Mouse (Mus musculus): Measurements from ENCODE around the gene Arhgap8.
A peak's percentile ranks its signal among the peaks of the same experiment; 100 is the strongest.

Gene Arhgap8

GRCm38 (mm10) chr15:84719791-84720190 lies at the start of gene Arhgap8:
Gene Arhgap8 (plus strand): TSS chr15:84720052.
- DNase-seq = no peak

DNA sequence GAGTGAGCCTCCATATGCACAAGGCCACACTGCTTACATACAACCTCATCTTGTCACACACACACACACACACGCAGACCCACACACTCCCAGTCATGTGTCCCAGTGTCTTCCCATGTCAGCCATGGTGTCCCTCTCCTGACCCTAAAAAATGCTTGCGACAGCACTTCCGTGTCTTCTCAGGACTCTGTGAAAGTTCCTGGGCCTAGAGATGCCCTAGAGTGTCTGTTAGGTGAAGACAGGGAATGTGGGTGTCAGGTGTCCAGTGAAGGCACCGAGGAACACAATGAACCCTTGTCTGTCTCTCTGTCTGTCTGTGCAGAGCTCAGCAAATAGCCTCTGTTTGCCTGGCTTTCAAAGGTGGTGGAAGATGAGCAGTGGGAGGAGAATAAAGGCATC lies 49.2 kb upstream of the Arhgap8 start:
- no peak for DNase-seq

DNA sequence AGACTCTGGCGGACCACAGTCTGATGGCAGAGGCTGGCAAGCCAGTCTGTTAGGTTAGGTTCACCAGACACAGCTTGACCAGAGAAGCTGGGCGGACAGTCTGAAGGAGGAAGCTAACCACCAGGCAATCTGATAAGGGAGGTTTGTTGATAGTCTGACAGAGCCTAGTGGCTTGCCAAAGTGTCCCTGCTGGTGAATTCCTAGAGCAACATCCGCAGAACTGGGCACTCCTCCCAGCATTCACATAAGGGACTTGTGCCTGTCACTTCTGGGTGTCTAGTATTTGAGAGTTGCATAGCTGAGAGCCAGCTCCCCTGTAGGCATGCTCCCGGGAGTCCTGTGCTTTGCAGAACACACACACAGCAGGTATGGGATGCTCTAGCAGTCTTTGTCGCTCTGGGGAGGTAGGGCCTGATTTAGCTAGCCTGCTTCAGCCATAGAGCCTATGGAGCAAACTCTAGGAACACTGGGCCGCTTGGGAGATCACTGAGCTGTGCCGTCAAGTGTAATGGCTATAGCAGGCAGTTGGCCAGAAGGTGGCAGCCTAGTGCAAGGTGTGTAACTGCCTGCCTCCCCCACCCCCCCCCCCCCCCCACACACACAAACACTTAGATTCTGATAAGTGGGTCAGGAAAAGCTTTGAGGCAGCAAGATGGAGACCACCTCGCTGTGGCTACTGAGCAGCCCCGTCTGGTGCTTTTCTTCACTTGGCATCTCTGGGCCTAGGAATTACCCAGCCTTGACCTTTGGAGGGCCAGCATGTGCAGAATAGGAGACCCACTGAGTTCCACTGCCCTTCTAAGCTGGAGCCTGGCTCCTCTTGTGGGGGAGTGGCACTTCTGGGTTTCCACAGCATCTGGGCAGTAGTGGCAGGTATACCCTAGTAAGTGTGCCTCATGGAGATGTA lies 48.2 kb upstream of the Arhgap8 start:
- DNase-seq = peak; percentile 59

DNA sequence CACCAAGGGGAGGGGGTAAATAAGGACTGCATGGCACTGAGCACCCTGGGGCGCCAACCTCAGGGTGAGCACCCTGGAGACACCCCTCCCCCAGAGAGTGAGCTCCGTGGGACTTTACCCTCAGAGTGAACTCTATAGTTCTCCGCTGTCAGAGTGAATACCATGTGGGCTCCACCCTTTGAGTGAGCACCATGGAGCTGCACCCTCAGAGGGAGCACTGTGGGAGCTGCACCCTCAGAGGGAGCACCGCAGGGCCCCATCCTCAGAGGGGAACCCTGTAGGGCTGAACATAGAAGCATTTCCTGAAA lies 47.6 kb upstream of the Arhgap8 start:
- DNase-seq = no peak

- DNase-seq = no peak
Measured at GRCm38 (mm10) chr15:84672616-84673015, 47.2 kb upstream of the Arhgap8 start.

DNA sequence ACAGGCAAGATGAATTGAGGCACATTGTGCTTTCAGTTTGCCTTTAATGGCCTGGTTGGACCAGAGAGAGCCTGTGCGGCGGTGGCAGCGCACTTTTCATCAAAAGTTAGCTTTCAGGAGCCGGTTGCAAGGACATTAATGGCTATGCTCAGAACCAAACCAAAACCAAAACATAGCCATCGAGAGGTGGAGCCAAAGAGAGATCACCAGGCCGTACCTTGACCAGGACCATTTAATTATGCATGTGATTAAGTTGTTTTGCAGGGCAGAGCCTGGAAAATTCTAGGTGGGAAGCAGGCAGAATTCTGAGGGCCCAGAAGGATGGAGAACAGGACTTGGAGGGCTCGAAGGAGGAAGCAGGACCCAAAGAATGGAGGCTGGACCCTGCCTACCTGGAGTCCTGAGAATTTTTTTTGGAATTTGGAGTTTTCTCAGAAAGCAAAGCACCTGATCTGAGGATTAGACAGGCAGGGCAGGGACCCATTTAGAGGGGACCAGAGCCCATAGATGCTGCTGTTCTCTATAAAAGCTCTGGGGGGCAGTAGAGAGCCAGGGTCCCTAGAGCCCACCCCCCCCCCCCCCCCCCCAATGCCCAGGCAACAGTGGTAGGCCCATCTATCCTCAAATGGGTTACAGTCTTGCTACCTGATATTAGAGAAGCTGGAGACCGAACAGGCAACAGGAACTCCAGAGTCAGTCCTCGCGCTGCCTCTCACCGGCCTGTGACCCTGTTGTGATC lies 45.4 kb upstream of the Arhgap8 start:
- DNase-seq = no peak

DNA sequence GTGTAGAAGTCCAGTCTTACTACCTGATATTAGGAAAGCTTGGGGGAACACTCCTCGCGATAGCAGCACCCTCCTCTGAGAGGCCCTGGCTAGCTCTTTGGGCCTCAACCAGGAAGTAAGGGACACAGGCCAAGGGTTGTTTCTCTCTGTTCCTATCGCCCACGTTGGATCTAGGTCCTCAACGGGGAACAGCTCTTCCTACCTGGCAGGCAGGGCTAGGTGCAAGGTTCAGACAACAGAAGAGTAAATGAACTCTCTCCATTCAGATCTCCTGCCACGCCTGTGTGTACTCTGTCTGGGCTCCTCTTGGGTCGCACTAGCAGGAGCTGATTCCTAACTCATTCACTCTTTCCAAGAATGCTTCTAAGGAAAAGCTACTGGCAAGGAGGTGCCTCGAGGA lies 44.5 kb upstream of the Arhgap8 start:
- no peak for DNase-seq

DNA sequence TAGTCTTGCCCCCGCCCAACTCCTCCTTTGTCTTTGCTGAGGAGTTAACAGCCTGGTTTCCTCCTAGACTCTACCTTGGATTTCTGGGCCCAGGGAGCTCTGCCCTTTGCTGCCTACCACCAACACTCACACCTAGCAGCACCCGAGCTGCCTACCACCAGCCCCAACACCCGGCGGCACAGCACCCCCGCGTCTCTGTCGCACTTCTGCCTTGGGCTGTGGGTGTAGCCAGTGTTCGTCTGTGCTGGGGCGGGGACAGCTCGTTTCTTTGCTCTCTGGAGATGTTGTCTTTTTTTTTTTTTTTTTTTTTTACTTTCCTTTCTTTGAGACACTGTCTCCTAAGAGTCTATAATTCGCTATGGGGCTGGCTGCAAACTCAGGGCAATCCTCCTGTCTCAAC lies 41.9 kb upstream of the Arhgap8 start:
- no peak for DNase-seq

GRCm38 (mm10) chr15:84679090-84679489 lies 40.8 kb upstream of the Arhgap8 start:
- DNase-seq = no peak

- DNase-seq = no peak
Measured at GRCm38 (mm10) chr15:84679794-84680193, 40.1 kb upstream of the Arhgap8 start.

DNA sequence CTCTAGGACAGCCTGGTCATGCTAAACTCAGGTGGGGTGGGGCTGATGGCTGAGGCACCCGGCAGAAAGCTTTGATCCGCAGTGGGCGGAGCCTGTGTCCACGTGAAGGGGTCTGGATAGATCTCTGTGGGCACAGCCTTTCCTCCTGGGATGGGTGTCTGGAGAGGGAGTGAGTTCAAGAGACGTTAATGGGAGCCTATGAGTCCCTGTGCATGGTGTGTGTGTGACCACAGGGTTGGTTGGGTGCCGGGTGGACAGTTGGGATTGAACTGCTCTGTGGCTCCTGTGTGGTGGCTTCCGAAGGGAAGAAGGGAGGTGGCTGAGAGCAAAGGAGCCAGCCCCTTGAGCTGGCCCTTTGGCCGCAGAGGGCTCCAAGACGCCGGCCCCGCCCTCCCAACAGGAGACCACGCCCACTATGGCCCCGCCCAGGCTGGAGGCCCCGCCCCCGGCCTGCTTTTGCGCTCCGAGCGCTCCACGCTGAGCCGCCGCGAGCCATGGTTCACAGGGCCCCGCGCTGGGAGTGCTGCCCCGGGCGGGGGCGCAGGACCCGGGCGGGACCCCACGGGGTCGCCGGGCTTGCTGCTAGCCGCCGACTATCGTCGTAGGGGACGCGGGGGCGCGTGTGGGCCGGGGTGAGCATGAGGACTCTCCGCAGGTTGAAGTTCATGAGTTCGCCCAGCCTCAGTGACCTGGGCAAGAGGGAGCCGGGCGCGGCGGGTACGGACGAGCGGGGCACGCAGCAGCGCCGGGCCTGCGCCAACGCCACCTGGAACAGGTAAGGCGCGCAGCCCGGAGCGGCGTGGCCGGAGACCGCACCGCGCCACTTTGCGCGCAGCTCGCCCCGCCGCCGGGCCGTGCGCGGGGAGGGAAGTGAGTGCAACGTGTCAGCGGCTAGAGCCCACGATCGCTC lies 39.1 kb upstream of the Arhgap8 start:
- no peak for DNase-seq

GRCm38 (mm10) chr15:84681455-84682193 lies 38.2 kb upstream of the Arhgap8 start:
- DNase-seq = no peak

DNA sequence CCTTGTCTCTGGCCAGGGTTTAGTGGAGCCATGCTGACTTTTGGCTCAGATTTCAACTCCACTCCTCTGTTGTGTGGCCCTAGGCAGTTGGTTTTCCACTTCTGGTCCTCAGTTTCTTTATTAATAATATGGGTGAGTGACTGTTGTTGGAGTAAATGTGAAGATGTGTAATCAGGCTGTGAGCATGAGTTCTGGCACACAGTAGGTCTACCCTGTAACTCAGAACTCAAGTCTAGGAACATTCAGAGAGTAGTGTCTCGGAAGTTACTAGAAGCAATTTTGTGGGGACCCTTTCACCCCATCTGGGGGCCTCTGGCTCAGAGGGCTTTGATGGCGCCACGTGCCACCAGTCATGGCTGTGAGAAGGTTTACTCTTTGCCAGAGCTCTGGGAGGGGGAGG lies 37.6 kb upstream of the Arhgap8 start:
- DNase-seq = no peak

GRCm38 (mm10) chr15:84682821-84683220 lies 37.0 kb upstream of the Arhgap8 start:
- no peak for DNase-seq

GRCm38 (mm10) chr15:84684520-84684919 lies 35.3 kb upstream of the Arhgap8 start:
- no peak for DNase-seq

DNA sequence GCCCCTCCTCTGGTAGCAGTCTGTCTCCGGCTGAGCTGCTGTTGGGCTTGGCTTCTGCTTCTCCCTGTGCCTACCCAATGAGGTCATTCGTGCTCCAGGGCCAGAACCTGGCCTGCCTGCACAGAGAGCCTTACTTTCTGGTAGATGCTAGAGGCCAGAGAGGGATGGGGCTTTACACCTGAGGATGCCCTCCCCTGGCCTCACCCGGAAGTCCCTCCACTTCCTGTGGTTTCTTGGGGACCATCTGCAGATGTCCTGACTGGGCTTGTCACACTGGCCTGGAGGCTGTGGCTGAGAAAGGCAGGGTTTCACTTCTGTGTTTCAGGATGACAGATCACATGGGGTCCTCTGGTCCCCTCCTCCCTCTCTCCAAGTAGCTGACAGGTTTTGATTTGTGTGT lies 34.4 kb upstream of the Arhgap8 start:
- peak; percentile 60 for DNase-seq

- DNase-seq = no peak
Measured at GRCm38 (mm10) chr15:84687904-84688303, 31.9 kb upstream of the Arhgap8 start.

GRCm38 (mm10) chr15:84689356-84689755 lies 30.5 kb upstream of the Arhgap8 start:
- DNase-seq = no peak

- DNase-seq = no peak
Measured at GRCm38 (mm10) chr15:84691513-84691912, 28.3 kb upstream of the Arhgap8 start.

DNA sequence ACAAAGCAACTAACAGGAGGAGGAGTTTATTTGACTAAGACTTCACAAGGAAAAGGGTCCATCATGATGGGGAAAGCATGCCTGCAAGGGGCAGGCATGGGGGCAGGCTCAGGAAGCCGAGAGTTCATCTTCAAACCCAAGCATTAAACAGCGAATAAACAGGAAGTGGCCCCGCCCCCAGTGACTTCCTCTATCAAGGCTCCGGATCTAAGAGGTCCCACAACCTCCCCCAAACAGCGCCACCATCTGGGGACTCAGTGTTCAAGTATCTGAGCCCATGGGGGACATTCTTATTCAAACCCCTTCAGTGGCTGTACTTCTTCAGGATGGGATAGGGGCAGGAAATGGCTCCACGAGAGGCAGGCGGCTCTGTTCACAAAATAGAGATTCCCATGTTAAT lies 27.2 kb upstream of the Arhgap8 start:
- no peak for DNase-seq

DNA sequence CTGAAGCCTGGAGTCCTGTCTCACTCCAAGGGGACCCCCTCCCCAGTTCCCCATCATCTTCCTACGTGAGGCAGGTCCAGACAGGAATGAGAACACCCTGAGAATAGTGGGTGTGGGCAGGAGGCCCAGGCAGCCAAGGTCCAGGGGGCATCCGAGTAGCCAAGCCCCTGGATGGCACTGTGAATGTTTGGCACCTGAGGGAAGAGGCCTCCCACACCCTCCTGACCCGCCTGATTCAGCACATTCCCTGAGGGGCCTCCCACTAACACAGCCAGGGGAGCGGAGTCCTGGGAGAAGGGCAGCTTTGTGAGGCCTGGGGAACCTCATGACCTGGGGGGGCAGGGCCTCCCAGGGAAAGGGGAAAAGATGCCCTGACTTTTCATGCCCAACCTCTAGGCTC lies 23.8 kb upstream of the Arhgap8 start:
- no peak for DNase-seq

DNA sequence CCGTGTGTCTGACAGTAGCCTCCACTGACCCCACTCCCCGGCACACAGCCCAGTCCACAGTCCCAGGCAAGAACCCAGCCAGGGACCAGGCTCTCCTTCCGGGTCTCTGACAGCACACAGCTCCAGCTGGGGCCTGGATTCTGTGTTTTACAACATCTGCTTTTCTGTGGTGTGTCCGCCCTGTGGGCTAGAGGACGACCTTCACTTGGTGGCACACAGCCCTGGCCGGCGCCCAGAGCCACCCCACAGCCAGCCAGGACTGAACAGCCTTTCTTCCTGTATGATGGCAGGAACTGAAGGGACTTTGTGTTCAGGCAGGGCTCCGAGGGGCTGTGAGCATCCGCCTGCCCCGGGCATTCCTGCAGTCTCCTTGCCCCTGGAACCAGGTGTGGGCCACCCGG lies 22.2 kb upstream of the Arhgap8 start:
- DNase-seq = peak; percentile 70

GRCm38 (mm10) chr15:84698189-84698588 lies 21.7 kb upstream of the Arhgap8 start:
- DNase-seq = no peak

All from layer of hippocampus, adult 9-11 months (tissue).